Mouse (Mus musculus) thymus, adult 2 months (tissue): Measurements from ENCODE around the gene Cacng1. TPM values are rescaled to one million over a fixed set of nuclear protein-coding genes. Genes with fewer than 3 reads are reported as not detected.

Experiments
- DNase-seq: peaks from one replicate; pipeline ENCODE4 v3.0.0; 2021
- H3K27ac ChIP-seq: fragments of 200-500 bp; 2 replicates; pipeline ENCODE4 v1.5.1; 2012; ENCODE audit warnings: low read length, control low read depth; ENCODE audit not compliant: control insufficient read depth, insufficient read depth
- H3K27me3 ChIP-seq: fragments of 200-500 bp; 2 replicates; pipeline ENCODE4 v1.6.1; 2012; ENCODE audit warnings: mild to moderate bottlenecking, low read length, moderate library complexity, mixed read lengths; ENCODE audit not compliant: control insufficient read depth, insufficient read depth
- H3K36me3 ChIP-seq: fragments of 200-500 bp; 2 replicates; pipeline ENCODE4 v1.6.1; 2012; ENCODE audit warnings: mild to moderate bottlenecking, low read length, moderate library complexity; ENCODE audit not compliant: control insufficient read depth, insufficient read depth
- H3K4me1 ChIP-seq: fragments of 200-500 bp; replicated peaks from 2 replicates; pipeline ENCODE4 v1.6.1; 2012; ENCODE audit warnings: low read length; ENCODE audit not compliant: control insufficient read depth, insufficient read depth
- H3K4me3 ChIP-seq: fragments of 200-500 bp; 2 replicates; pipeline ENCODE4 v1.5.1; 2012; ENCODE audit warnings: mild to moderate bottlenecking, low read length, control low read depth, moderate library complexity; ENCODE audit not compliant: control insufficient read depth, insufficient read depth
- CTCF ChIP-seq: fragments of 200-500 bp; IDR thresholded peaks from 2 replicates; pipeline ENCODE4 v1.5.1; 2012; ENCODE audit warnings: mild to moderate bottlenecking, control low read depth, low read length, moderate library complexity, borderline replicate concordance; ENCODE audit not compliant: control insufficient read depth, poor library complexity, insufficient read depth; ENCODE audit errors: extremely low read depth
- POLR2A ChIP-seq: fragments of 200-500 bp; IDR thresholded peaks from 2 replicates; pipeline ENCODE4 v1.6.1; 2012; ENCODE audit warnings: mild to moderate bottlenecking, low read length, control low read depth, moderate library complexity; ENCODE audit not compliant: control insufficient read depth, poor library complexity, insufficient read depth; ENCODE audit errors: extremely low read depth
- WGBS: fragments of 180-500 bp; shearing (Covaris S2); methylation state at CpG from one replicate; pipeline ENCODE4 v1.1.7; 2018; 5-methylcytosine and 5-hydroxymethylcytosine counted together
- polyA plus RNA-seq: library from polyadenylated mRNA; depleted of rRNA; stranded (reverse); fragments of >200 nt; gene quantifications from 2 replicates; pipeline ENCODE4 v1.2.3, GENCODE M21; 2012; rRNA removed

Cacng1 gene
- polyA plus RNA-seq: 0.18 and 0.33 TPM in 2 replicates

- TF ChIP-seq POLR2A: no peak
- no peak for TF ChIP-seq CTCF
- DNase-seq: no peak
- H3K4me3 ChIP-seq: no peak within 1 kb of the TSS
- WGBS: 87% methylated on average over 16 of the region's 16 CpGs
- no peaks in the 10 kb centered on the region for H3K36me3 ChIP-seq
- H3K4me1 ChIP-seq: no peaks in the 10 kb centered on the region
- H3K27ac ChIP-seq: no peak within 1 kb of the TSS
- H3K27me3 ChIP-seq: no peaks in the 10 kb centered on the region
Observed at GRCm38 (mm10) chr11:107716332-107716938, at the start of gene Cacng1. Gene Cacng1, minus strand, starts transcription at chr11:107716522.

DNA sequence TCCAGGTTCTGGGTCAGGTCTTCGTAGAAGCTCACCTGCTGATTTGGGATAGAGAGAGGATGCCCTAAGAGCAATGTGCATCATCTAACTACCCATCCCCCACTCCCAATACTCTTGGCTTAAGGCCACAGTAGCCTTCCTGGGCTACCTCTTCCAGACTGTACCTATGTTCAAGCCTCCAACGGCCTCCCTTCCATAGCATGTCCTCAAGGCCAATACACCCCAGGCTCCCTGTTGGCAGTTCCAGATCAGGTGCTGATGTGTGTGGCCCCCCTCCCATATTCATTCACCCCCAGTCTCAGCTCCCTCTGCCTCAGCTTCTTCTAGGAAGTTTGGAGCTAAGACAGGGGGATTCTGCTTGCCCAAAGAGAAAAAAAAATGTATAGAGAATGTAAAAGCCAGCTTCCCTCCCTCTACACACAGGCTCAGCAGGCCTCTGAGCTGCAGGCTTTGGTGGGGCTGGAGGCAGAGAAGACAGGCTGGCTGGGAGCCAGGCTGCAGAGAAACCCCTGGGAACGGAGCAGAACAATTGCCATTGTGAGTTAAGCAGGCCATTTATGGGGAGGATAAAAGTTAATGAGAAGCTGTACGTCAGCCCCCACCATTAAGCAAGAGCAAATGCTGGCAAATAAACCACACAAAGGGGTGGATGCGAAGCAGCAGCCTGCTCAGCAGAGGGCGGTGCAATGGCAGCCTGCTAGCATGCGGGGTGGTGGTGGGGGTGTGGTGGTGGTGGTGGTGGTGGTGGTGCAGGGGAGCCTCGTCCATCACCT, 46.6 kb upstream of the Cacng1 start:
- Histone ChIP-seq H3K27me3 (no peaks in the 10 kb centered on the region), H3K36me3 (no peaks in the 10 kb centered on the region), H3K4me1 (no peaks in the 10 kb centered on the region), H3K4me3 (no peak overlapping the region), H3K27ac (no peak overlapping the region)
- 65% methylated on average over 8 of the region's 8 CpGs for WGBS
- TF ChIP-seq CTCF (no peak), POLR2A (no peak)
- DNase-seq: no peak

DNA sequence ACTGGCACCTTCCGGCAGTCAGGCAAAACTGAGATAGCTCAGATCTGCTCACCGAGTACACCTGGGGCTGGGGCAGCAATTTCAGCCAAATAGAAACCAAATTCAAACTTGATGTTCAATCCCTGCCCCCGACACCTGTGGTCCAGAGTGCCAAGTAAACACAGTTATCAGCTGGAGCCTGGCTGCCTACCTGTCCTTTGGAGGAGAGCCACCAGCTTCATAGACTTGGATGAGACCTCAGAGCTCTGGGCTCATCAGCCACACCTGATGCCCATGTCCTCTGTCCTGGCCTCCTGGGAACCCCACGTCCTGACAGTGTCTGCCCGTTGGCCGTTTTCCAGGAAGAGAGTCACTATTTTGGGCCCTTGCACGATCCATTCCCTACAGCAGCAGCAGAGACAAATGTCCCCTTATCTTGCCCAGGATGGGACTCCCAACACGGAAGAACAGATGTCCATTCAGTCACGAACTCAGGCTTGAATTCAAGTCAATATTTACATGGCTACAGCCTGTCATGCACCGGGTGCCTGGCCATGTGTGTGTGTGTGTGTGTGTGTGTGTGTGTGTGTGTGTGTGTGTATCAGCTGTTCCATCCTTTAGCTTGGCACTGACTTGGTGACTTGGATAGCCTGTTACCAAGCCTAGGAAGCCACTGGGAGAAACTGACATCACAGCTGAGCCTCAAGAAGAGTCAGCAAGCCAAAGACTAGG, 45.6 kb upstream of the Cacng1 start:
- Histone ChIP-seq H3K27me3 (no peaks in the 10 kb centered on the region), H3K4me1 (no peaks in the 10 kb centered on the region), H3K4me3 (no peak overlapping the region), H3K27ac (no peak overlapping the region), H3K36me3 (no peaks in the 10 kb centered on the region)
- no peak for DNase-seq
- whole genome bisulfite sequencing: 82% methylated on average over 10 of the region's 10 CpGs
- TF ChIP-seq POLR2A (no peak), CTCF (no peak)

GRCm38 (mm10) chr11:107760001-107760400, 43.7 kb upstream of the Cacng1 start:
- TF ChIP-seq CTCF (no peak), POLR2A (no peak)
- Histone ChIP-seq H3K36me3 (no peaks in the 10 kb centered on the region), H3K27me3 (no peaks in the 10 kb centered on the region), H3K4me1 (no peaks in the 10 kb centered on the region), H3K27ac (no peak overlapping the region), H3K4me3 (no peak overlapping the region)
- 78% methylated on average over 10 of the region's 10 CpGs for WGBS
- DNase-seq: no peak

GRCm38 (mm10) chr11:107759516-107759915, 43.2 kb upstream of the Cacng1 start:
- no peak overlapping the region for H3K4me3 ChIP-seq
- TF ChIP-seq POLR2A (no peak), CTCF (no peak)
- H3K4me1 ChIP-seq: no peaks in the 10 kb centered on the region
- 90% methylated on average over 9 of the region's 9 CpGs for WGBS
- no peak overlapping the region for H3K27ac ChIP-seq
- no peaks in the 10 kb centered on the region for H3K27me3 ChIP-seq
- DNase-seq: no peak
- no peaks in the 10 kb centered on the region for H3K36me3 ChIP-seq

DNA sequence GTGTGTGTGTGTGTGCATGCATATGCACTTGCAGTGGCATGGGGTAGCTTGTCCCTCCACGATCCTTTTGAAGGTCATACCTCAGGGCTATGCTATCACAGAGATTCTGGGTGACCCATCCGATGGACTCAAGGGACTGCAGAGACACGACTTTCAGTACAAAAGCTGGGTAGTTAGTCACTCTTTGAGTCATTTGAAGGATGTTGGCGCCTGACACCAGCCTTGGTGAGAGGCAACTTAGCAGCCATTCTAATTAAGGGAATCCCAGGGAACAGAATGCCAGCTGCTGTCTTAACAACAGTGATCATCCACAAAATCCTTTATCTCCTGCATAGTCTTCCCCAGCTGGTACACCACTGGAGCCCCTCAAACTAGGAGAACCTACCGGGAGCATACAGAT, 32.8 kb upstream of the Cacng1 start:
- Histone ChIP-seq H3K4me3 (no peak overlapping the region), H3K4me1 (no peaks in the 10 kb centered on the region), H3K27me3 (no peaks in the 10 kb centered on the region), H3K27ac (no peak overlapping the region), H3K36me3 (no peaks in the 10 kb centered on the region)
- DNase-seq: no peak
- TF ChIP-seq CTCF (no peak), POLR2A (no peak)
- 87% methylated on average over 5 of the region's 5 CpGs for WGBS
